Mouse (Mus musculus): ENCODE data around the gene Gtsf1l. TPM values are rescaled to one million over a fixed set of nuclear protein-coding genes. Genes with fewer than 3 reads are reported as not detected.

The Gtsf1l gene
- 0.24 TPM in 1 of 2 replicates, not detected in the other for polyA plus RNA-seq (2014; fragmentation: Nextera tagmentation; extraction: Ambion mirVana)

GRCm38 (mm10) chr2:163087728-163088127 is at the start of gene Gtsf1l:
Gtsf1l (minus strand) TSS chr2:163087855.
- no peak within 1 kb of the TSS for H3K4me3 ChIP-seq (ENCODE audit: low read length)
- WGBS = 86% methylated on average over 9 of the region's 9 CpGs
- ATAC-seq (ENCODE audit: low FRiP score, low TSS enrichment) = no peak

GRCm38 (mm10) chr2:163136996-163137395 is 49.3 kb upstream of the Gtsf1l start:
- Histone ChIP-seq H3K4me1 (ENCODE audit: control insufficient read depth, insufficient read depth, low read length) (no peaks in the 10 kb centered on the region), H3K4me2 (replicated peaks; ENCODE audit: low read depth, low read length) (no peak overlapping the region), H3K27me3 (ENCODE audit: control insufficient read depth, insufficient read depth, low read length) (no peaks in the 10 kb centered on the region), H3K9me3 (ENCODE audit: control insufficient read depth, low read length) (no peaks in the 10 kb centered on the region), H3K36me3 (ENCODE audit: control insufficient read depth, insufficient read depth, low read length) (no peaks in the 10 kb centered on the region), H3K27ac (ENCODE audit: low read depth, low read length) (no peak overlapping the region), H3K9ac (ENCODE audit: low read depth, low read length) (no peak overlapping the region), H3K4me3 (ENCODE audit: low read length) (no peak overlapping the region)
- ATAC-seq (ENCODE audit: low FRiP score, low TSS enrichment) = no peak

More at GRCm38 (mm10) chr2:163087728-163088127, at the start of gene Gtsf1l:
- Histone ChIP-seq H3K9ac (ENCODE audit: low read depth, low read length) (no peak within 1 kb of the TSS), H3K36me3 (ENCODE audit: control insufficient read depth, insufficient read depth, low read length) (peaks cover 4% of the 10 kb centered on the region; the same call in 1 of the 2 replicates), H3K4me1 (ENCODE audit: control insufficient read depth, insufficient read depth, low read length) (no peaks in the 10 kb centered on the region), H3K27ac (ENCODE audit: low read depth, low read length) (no peak within 1 kb of the TSS), H3K4me2 (replicated peaks; ENCODE audit: low read depth, low read length) (no peak within 1 kb of the TSS), H3K27me3 (ENCODE audit: control insufficient read depth, insufficient read depth, low read length) (no peaks in the 10 kb centered on the region), H3K9me3 (ENCODE audit: control insufficient read depth, low read length) (no peaks in the 10 kb centered on the region)

GRCm38 (mm10) chr2:163135931-163136330 is 48.3 kb upstream of the Gtsf1l start:
- ATAC-seq (ENCODE audit: low FRiP score, low TSS enrichment) = no peak
- Histone ChIP-seq H3K9ac (ENCODE audit: low read depth, low read length) (no peak overlapping the region), H3K4me1 (ENCODE audit: control insufficient read depth, insufficient read depth, low read length) (no peaks in the 10 kb centered on the region)

GRCm38 (mm10) chr2:163132314-163132713 is 44.7 kb upstream of the Gtsf1l start:
- no peak overlapping the region for H3K27ac ChIP-seq (ENCODE audit: low read depth, low read length)
- no peaks in the 10 kb centered on the region for H3K27me3 ChIP-seq (ENCODE audit: control insufficient read depth, insufficient read depth, low read length)
- WGBS = 87% methylated on average over 5 of the region's 5 CpGs
- H3K9me3 ChIP-seq (ENCODE audit: control insufficient read depth, low read length) = peaks cover 3% of the 10 kb centered on the region; the same call in 1 of the 2 replicates
- H3K4me3 ChIP-seq (ENCODE audit: low read length) = no peak overlapping the region
- ATAC-seq (ENCODE audit: low FRiP score, low TSS enrichment) = no peak
- H3K4me2 ChIP-seq (replicated peaks; ENCODE audit: low read depth, low read length) = no peak overlapping the region
- H3K9ac ChIP-seq (ENCODE audit: low read depth, low read length) = no peak overlapping the region
- H3K4me1 ChIP-seq (ENCODE audit: control insufficient read depth, insufficient read depth, low read length) = no peaks in the 10 kb centered on the region
- no peaks in the 10 kb centered on the region for H3K36me3 ChIP-seq (ENCODE audit: control insufficient read depth, insufficient read depth, low read length)

More at GRCm38 (mm10) chr2:163135931-163136330, 48.3 kb upstream of the Gtsf1l start:
- Histone ChIP-seq H3K27ac (ENCODE audit: low read depth, low read length) (no peak overlapping the region), H3K27me3 (ENCODE audit: control insufficient read depth, insufficient read depth, low read length) (no peaks in the 10 kb centered on the region), H3K4me2 (replicated peaks; ENCODE audit: low read depth, low read length) (no peak overlapping the region), H3K36me3 (ENCODE audit: control insufficient read depth, insufficient read depth, low read length) (no peaks in the 10 kb centered on the region), H3K4me3 (ENCODE audit: low read length) (no peak overlapping the region), H3K9me3 (ENCODE audit: control insufficient read depth, low read length) (no peaks in the 10 kb centered on the region)
- 63% methylated on average over 6 of the region's 6 CpGs for WGBS

- Histone ChIP-seq H3K27me3 (ENCODE audit: control insufficient read depth, insufficient read depth, low read length) (no peaks in the 10 kb centered on the region), H3K4me1 (ENCODE audit: control insufficient read depth, insufficient read depth, low read length) (no peaks in the 10 kb centered on the region), H3K4me3 (ENCODE audit: low read length) (no peak overlapping the region), H3K36me3 (ENCODE audit: control insufficient read depth, insufficient read depth, low read length) (no peaks in the 10 kb centered on the region), H3K9ac (ENCODE audit: low read depth, low read length) (no peak overlapping the region), H3K4me2 (replicated peaks; ENCODE audit: low read depth, low read length) (no peak overlapping the region), H3K9me3 (ENCODE audit: control insufficient read depth, low read length) (peaks cover 3% of the 10 kb centered on the region; the same call in 1 of the 2 replicates), H3K27ac (ENCODE audit: low read depth, low read length) (no peak overlapping the region)
- WGBS = 79% methylated on average over 5 of the region's 5 CpGs
- ATAC-seq (ENCODE audit: low FRiP score, low TSS enrichment) = no peak
These were observed 43.2 kb upstream of the Gtsf1l start for GRCm38 (mm10) chr2:163130837-163131236.

GRCm38 (mm10) chr2:163123496-163123895 is 35.8 kb upstream of the Gtsf1l start:
- ATAC-seq (ENCODE audit: low FRiP score, low TSS enrichment) = no peak
- Histone ChIP-seq H3K9ac (ENCODE audit: low read depth, low read length) (no peak overlapping the region), H3K4me2 (replicated peaks; ENCODE audit: low read depth, low read length) (no peak overlapping the region), H3K4me1 (ENCODE audit: control insufficient read depth, insufficient read depth, low read length) (no peaks in the 10 kb centered on the region), H3K27me3 (ENCODE audit: control insufficient read depth, insufficient read depth, low read length) (peaks cover 13% of the 10 kb centered on the region), H3K36me3 (ENCODE audit: control insufficient read depth, insufficient read depth, low read length) (no peaks in the 10 kb centered on the region), H3K27ac (ENCODE audit: low read depth, low read length) (no peak overlapping the region), H3K9me3 (ENCODE audit: control insufficient read depth, low read length) (peaks cover 3% of the 10 kb centered on the region; the same call in 1 of the 2 replicates), H3K4me3 (ENCODE audit: low read length) (no peak overlapping the region)
- WGBS = 83% methylated on average over 5 of the region's 5 CpGs

GRCm38 (mm10) chr2:163122319-163122718 is 34.7 kb upstream of the Gtsf1l start:
- ATAC-seq (ENCODE audit: low FRiP score, low TSS enrichment) = peak; percentile 96
- Histone ChIP-seq H3K27me3 (ENCODE audit: control insufficient read depth, insufficient read depth, low read length) (peaks cover 13% of the 10 kb centered on the region), H3K9ac (ENCODE audit: low read depth, low read length) (no peak overlapping the region), H3K36me3 (ENCODE audit: control insufficient read depth, insufficient read depth, low read length) (no peaks in the 10 kb centered on the region), H3K4me1 (ENCODE audit: control insufficient read depth, insufficient read depth, low read length) (no peaks in the 10 kb centered on the region), H3K9me3 (ENCODE audit: control insufficient read depth, low read length) (peaks cover under 1% of the 10 kb centered on the region; the same call in 1 of the 2 replicates), H3K4me2 (replicated peaks; ENCODE audit: low read depth, low read length) (peak overlapping the region; percentile 30; the same call in 1 of the 2 replicates), H3K4me3 (ENCODE audit: low read length) (0 out of 2 replicates have a peak overlapping the region, but pooled peaks have one; percentile 1), H3K27ac (ENCODE audit: low read depth, low read length) (no peak overlapping the region)
- WGBS = 23% methylated on average over 9 of the region's 9 CpGs

- H3K4me2 ChIP-seq (replicated peaks; ENCODE audit: low read depth, low read length) = no peak overlapping the region
- H3K9me3 ChIP-seq (ENCODE audit: control insufficient read depth, low read length) = no peaks in the 10 kb centered on the region
- 87% methylated on average over 3 of the region's 3 CpGs for WGBS
- no peak overlapping the region for H3K27ac ChIP-seq (ENCODE audit: low read depth, low read length)
- no peak overlapping the region; the same call in 1 of the 2 replicates for H3K9ac ChIP-seq (ENCODE audit: low read depth, low read length)
- no peaks in the 10 kb centered on the region for H3K4me1 ChIP-seq (ENCODE audit: control insufficient read depth, insufficient read depth, low read length)
- no peaks in the 10 kb centered on the region for H3K36me3 ChIP-seq (ENCODE audit: control insufficient read depth, insufficient read depth, low read length)
- no peak for ATAC-seq (ENCODE audit: low FRiP score, low TSS enrichment)
- H3K27me3 ChIP-seq (ENCODE audit: control insufficient read depth, insufficient read depth, low read length) = peaks cover 13% of the 10 kb centered on the region
- H3K4me3 ChIP-seq (ENCODE audit: low read length) = no peak overlapping the region
These were observed 33.7 kb upstream of the Gtsf1l start for GRCm38 (mm10) chr2:163121353-163121660.

GRCm38 (mm10) chr2:163120626-163121352 is 33.1 kb upstream of the Gtsf1l start:
- Histone ChIP-seq H3K27ac (ENCODE audit: low read depth, low read length) (no peak overlapping the region), H3K4me2 (replicated peaks; ENCODE audit: low read depth, low read length) (no peak overlapping the region), H3K27me3 (ENCODE audit: control insufficient read depth, insufficient read depth, low read length) (peaks cover 13% of the 10 kb centered on the region), H3K9me3 (ENCODE audit: control insufficient read depth, low read length) (no peaks in the 10 kb centered on the region), H3K36me3 (ENCODE audit: control insufficient read depth, insufficient read depth, low read length) (no peaks in the 10 kb centered on the region), H3K4me1 (ENCODE audit: control insufficient read depth, insufficient read depth, low read length) (no peaks in the 10 kb centered on the region), H3K4me3 (ENCODE audit: low read length) (no peak overlapping the region), H3K9ac (ENCODE audit: low read depth, low read length) (no peak overlapping the region; the same call in 1 of the 2 replicates)
- 68% methylated on average over 15 of the region's 15 CpGs for WGBS
- no peak for ATAC-seq (ENCODE audit: low FRiP score, low TSS enrichment)
